Mouse (Mus musculus) heart, embryonic 14.5 days (tissue): ENCODE measurements around the gene Mecom. TPM values are rescaled to one million over a fixed set of nuclear protein-coding genes. Genes with fewer than 3 reads are reported as not detected.

ENCODE experiments used
- ATAC-seq: fragments of 200-750 bp; cut with Nextera tagmentation; 2 replicates; pipeline ENCODE4 v1.8.0; 2017; ENCODE audit warnings: low read depth, moderate TSS enrichment; ENCODE audit not compliant: insufficient number of reproducible peaks, insufficient read depth, low FRiP score
- H3K27ac ChIP-seq, 2 experiments: fragments of 200-500 bp in 1 of 2; fragments of 300-500 bp in 1 of 2; sonication (generic) in 1 of 2; replicated peaks in 1 of 2; 2 replicates each; pipeline ENCODE4 v1.5.1; 2012 to 2014; ENCODE audit warnings: low read depth in 2 of 2, low read length in 2 of 2, control low read depth in 1 of 2, mild to moderate bottlenecking in 1 of 2, mixed read lengths in 1 of 2; ENCODE audit not compliant: control insufficient read depth in 1 of 2, insufficient read depth in 1 of 2
- H3K27me3 ChIP-seq: fragments of 300-500 bp; sonication (generic); 2 replicates; pipeline ENCODE4 v1.6.1; 2014; ENCODE audit warnings: mild to moderate bottlenecking, low read length, control low read depth; ENCODE audit not compliant: control insufficient read depth, insufficient read depth
- H3K36me3 ChIP-seq: fragments of 300-500 bp; sonication (generic); 2 replicates; pipeline ENCODE4 v1.6.1; 2014; ENCODE audit warnings: mild to moderate bottlenecking, control low read depth, low read length, mixed read lengths; ENCODE audit not compliant: control insufficient read depth, insufficient read depth
- H3K4me1 ChIP-seq, 2 experiments: fragments of 200-500 bp in 1 of 2; fragments of 300-500 bp in 1 of 2; sonication (generic) in 1 of 2; 2 replicates each; pipeline ENCODE4 v1.6.1; 2012 to 2014; ENCODE audit warnings: low read length in 2 of 2, control low read depth in 1 of 2, mixed read lengths in 1 of 2; ENCODE audit not compliant: control insufficient read depth in 2 of 2, insufficient read depth in 2 of 2
- H3K4me2 ChIP-seq: fragments of 300-500 bp; sonication (generic); 2 replicates; pipeline ENCODE4 v1.6.1; 2014; ENCODE audit warnings: mild to moderate bottlenecking, low read length
- H3K4me3 ChIP-seq, 2 experiments: fragments of 200-500 bp in 1 of 2; fragments of 300-500 bp in 1 of 2; sonication (generic) in 1 of 2; 2 replicates each; pipeline ENCODE4 v1.5.1; 2012 to 2014; ENCODE audit warnings: low read length in 2 of 2, mild to moderate bottlenecking in 2 of 2, control low read depth in 1 of 2, low read depth in 1 of 2, moderate library complexity in 1 of 2; ENCODE audit not compliant: control insufficient read depth in 1 of 2, insufficient read depth in 1 of 2
- H3K9ac ChIP-seq: fragments of 300-500 bp; sonication (generic); 2 replicates; pipeline ENCODE4 v1.6.1; 2014; ENCODE audit warnings: mild to moderate bottlenecking, low read length
- H3K9me3 ChIP-seq: fragments of 300-500 bp; sonication (generic); 2 replicates; pipeline ENCODE4 v1.6.1; 2016; ENCODE audit warnings: low read length, control low read depth; ENCODE audit not compliant: control insufficient read depth
- WGBS: fragments of 180-500 bp; shearing (Covaris S2); extraction: QIAGEN DNeasy Blood & Tissue Kit; methylation state at CpG from one replicate; pipeline ENCODE4 v1.1.7; 2014; 5-methylcytosine and 5-hydroxymethylcytosine counted together
- polyA plus RNA-seq: library from polyadenylated mRNA; unstranded; fragments of >200 nt; fragmentation: Nextera tagmentation; extraction: Ambion mirVana; gene quantifications from 2 replicates; pipeline ENCODE4 v1.2.1, GENCODE M21; 2014

The Mecom gene
- 23.0 and 24.1 TPM in 2 replicates for polyA plus RNA-seq

DNA sequence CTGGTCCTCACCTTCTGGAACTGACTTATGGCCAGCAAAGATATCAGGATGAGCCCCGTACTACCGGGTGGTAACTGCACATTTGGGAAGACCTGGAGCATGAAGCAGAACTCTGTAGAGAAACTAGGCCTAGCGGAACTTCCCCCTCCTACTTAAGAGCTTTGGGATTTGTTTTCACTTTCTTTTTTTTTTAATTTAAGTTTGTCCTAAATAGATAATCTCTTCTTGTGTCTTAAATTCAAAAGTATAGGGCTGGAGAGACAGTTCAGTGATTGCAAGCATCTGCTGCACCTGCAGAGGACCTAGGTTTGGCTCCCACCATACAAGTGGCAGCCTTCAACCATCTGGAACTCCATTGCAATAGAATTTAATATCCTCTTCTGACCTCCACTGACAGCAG, at the start of gene Mecom:
Gene Mecom, minus strand, starts transcription at position 101 of the 400 bp plus-strand sequence.
- peaks cover 15 to 20% of the 10 kb centered on the region in 2 experiments for H3K4me1 ChIP-seq
- H3K4me3 ChIP-seq = peak within 1 kb of the TSS; percentile 22 to 24
- peak within 1 kb of the TSS; percentile 63 for H3K4me2 ChIP-seq
- H3K36me3 ChIP-seq = no peaks in the 10 kb centered on the region
- no peaks in the 10 kb centered on the region for H3K9me3 ChIP-seq
- peak within 1 kb of the TSS; percentile 28; the same call in 1 of the 2 replicates for H3K9ac ChIP-seq
- peak within 1 kb of the TSS; percentile 50 to 56 for H3K27ac ChIP-seq
- ATAC-seq = no peak
- H3K27me3 ChIP-seq = no peaks in the 10 kb centered on the region
- WGBS = 82% methylated on average over 3 of the region's 3 CpGs

- 82% methylated on average over 7 of the region's 7 CpGs for WGBS
- Histone ChIP-seq H3K27ac (no peak overlapping the region), H3K4me2 (no peak overlapping the region), H3K36me3 (no peaks in the 10 kb centered on the region), H3K9me3 (no peaks in the 10 kb centered on the region), H3K4me3 (no peak overlapping the region), H3K27me3 (no peaks in the 10 kb centered on the region), H3K4me1 (peaks cover 0 to 3% of the 10 kb centered on the region in 2 experiments; a peak in 1 of 4 replicates), H3K9ac (no peak overlapping the region)
- no peak for ATAC-seq
Measured at GRCm38 (mm10) chr3:30597271-30597670, 49.5 kb upstream of the Mecom start.

- ATAC-seq = peak; percentile 56
- Histone ChIP-seq H3K9me3 (no peaks in the 10 kb centered on the region), H3K27me3 (no peaks in the 10 kb centered on the region), H3K4me3 (peak overlapping the region; percentile 74 to 83), H3K9ac (peak overlapping the region; percentile 80), H3K4me2 (peak overlapping the region; percentile 91), H3K4me1 (peaks cover 0 to 3% of the 10 kb centered on the region in 2 experiments; a peak in 1 of 4 replicates), H3K36me3 (no peaks in the 10 kb centered on the region), H3K27ac (peak overlapping the region; percentile 28; a peak in 2 of 4 replicates)
- WGBS = under 1% methylated on average over 62 of the region's 62 CpGs
Measured at GRCm38 (mm10) chr3:30595111-30595832, 47.5 kb upstream of the Mecom start.

DNA sequence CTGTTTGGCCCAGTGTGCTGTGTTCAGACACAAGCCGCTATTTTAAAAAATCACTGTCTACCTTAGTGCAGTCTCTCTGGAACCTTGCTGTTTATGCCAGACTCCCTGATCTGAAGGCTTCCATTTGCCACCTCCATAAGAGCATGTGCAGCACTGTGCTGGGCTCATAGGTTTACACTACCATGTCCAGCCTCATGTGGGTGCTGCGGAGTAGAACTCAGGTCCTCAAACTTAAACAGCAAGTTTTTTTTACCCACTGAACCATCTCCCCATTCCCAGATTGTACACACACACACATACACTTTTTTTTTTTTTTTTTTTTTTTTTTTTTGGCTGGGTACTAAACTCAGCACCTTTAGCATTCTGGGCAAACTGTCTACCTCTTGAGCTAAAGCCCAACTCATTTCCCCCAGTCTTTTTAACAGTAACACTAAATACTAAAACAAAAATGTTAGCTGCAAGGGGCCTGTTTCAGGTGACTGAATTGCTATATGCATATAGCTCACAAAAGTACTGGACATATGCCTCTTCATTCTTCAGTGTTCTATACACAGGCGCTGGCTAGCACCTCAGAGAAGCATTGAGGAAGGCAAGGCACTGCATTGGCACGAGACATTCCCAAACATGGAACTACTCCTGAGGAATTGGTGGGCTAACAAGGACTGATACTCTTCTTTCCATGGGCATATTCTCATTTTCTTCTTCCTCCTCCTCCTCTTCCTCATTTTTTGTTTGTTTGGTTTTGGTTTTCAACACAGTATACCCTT, 46.1 kb upstream of the Mecom start:
- Histone ChIP-seq H3K36me3 (no peaks in the 10 kb centered on the region), H3K4me2 (no peak overlapping the region), H3K27ac (no peak overlapping the region), H3K9me3 (no peaks in the 10 kb centered on the region), H3K27me3 (no peaks in the 10 kb centered on the region), H3K4me1 (no peaks in the 10 kb centered on the region), H3K4me3 (no peak overlapping the region), H3K9ac (no peak overlapping the region)
- ATAC-seq = no peak
- 73% methylated on average over 4 of the region's 4 CpGs for WGBS

GRCm38 (mm10) chr3:30592418-30592853, 44.6 kb upstream of the Mecom start:
- Histone ChIP-seq H3K4me3 (no peak overlapping the region), H3K4me2 (no peak overlapping the region), H3K36me3 (no peaks in the 10 kb centered on the region), H3K9ac (no peak overlapping the region), H3K27me3 (no peaks in the 10 kb centered on the region), H3K4me1 (no peaks in the 10 kb centered on the region), H3K27ac (no peak overlapping the region), H3K9me3 (no peaks in the 10 kb centered on the region)
- WGBS = 1% methylated on average over 2 of the region's 2 CpGs
- ATAC-seq = no peak

DNA sequence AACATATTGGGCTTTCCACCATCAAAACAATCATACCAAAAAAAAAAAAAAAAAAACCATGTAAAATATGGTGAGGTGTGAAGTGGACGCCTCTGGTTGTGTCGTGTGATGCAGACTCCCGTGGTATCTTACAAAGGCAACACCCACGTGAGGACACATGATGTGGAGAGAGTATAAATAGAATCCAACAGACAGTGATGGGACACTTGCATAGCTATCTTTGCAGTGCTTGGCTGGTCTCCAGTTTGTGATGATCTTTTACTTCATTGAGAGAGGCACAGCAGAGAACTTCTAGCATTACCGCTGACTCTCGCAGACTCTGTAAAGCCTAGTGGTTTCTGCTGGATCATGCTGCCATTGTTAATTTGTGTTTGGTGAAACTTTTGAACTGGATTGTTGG, 41.1 kb upstream of the Mecom start:
- H3K4me1 ChIP-seq = no peaks in the 10 kb centered on the region
- H3K4me2 ChIP-seq = no peak overlapping the region
- H3K4me3 ChIP-seq = no peak overlapping the region
- no peaks in the 10 kb centered on the region for H3K36me3 ChIP-seq
- no peak for ATAC-seq
- no peak overlapping the region for H3K9ac ChIP-seq
- no peaks in the 10 kb centered on the region for H3K27me3 ChIP-seq
- no peaks in the 10 kb centered on the region for H3K9me3 ChIP-seq
- no peak overlapping the region for H3K27ac ChIP-seq
- WGBS = 39% methylated on average over 6 of the region's 6 CpGs

DNA sequence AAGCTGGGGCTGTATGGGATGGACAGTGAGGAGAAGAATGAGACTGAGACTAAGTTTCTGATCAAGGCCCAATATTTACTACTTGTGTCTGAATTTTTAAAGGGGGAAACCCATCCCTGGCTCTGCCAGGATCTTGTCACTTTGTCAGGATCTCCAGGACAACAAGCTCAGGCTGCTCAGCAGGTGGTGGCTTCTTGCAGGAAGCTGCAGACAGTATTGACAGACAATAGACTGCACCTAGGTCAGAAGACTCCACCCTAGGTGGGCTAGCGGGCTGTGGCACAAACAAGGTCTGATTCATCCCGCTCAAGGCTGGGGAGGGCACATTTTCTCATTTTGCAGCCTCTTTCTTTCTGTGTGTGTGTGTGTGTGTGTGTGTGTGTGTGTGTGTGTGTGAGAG, 25.7 kb upstream of the Mecom start:
- Histone ChIP-seq H3K9me3 (no peaks in the 10 kb centered on the region), H3K36me3 (no peaks in the 10 kb centered on the region), H3K4me3 (no peak overlapping the region), H3K27ac (no peak overlapping the region), H3K27me3 (no peaks in the 10 kb centered on the region), H3K4me2 (no peak overlapping the region), H3K9ac (no peak overlapping the region), H3K4me1 (no peaks in the 10 kb centered on the region)
- no peak for ATAC-seq
- WGBS = 12% methylated on average over 2 of the region's 2 CpGs
